Mouse (Mus musculus) left cerebral cortex, postnatal 10 days (tissue): Measurements from ENCODE around the gene Fkbp8. TPM values are rescaled to one million over a fixed set of nuclear protein-coding genes. Genes with fewer than 3 reads are reported as not detected.
"Not testable (repeated sequence)": the region's sequence is repeated elsewhere in the genome, so short reads cannot be mapped to it uniquely, and the experiment has no call there.

Source experiments
- DNase-seq, 2 experiments: peaks; one replicate each; pipeline ENCODE4 v3.0.0; 2021 to 2022; ENCODE audit warnings: low spot score in 2 of 2, mixed read lengths in 1 of 2; ENCODE audit errors: extremely low spot score in 1 of 2
- intact Hi-C: fragments of 180-260 bp; cut with DNase I; formaldehyde crosslinking; loops from one replicate; pipeline ENCODE4 v1.15.1; 2025
- total RNA-seq, 2 experiments: library from RNA; stranded (reverse); gene quantifications; 2 replicates each; pipeline ENCODE4 v1.2.3; 2021

Gene Fkbp8
- total RNA-seq, 2 experiments from 2014 or later: 361 to 375 TPM

- intact Hi-C loops: loop anchor here (5.0 kb wide), 1 partner anchor 83 kb away; no protein-coding TSS in a partner anchor
- DNase-seq: no peak
Observed at GRCm38 (mm10) chr8:70500386-70501301, 26.9 kb upstream of the Fkbp8 start.

- intact Hi-C loops: loop anchor here (5.0 kb wide), 1 partner anchor 85 kb away; no protein-coding TSS in a partner anchor
- DNase-seq: no peak
Observed at GRCm38 (mm10) chr8:70501820-70502529, 25.5 kb upstream of the Fkbp8 start.

GRCm38 (mm10) chr8:70502540-70502939 lies 25.0 kb upstream of the Fkbp8 start:
- intact Hi-C loops: loop anchor here (5.0 kb wide), 1 partner anchor 85 kb away; no protein-coding TSS in a partner anchor
- no peak for DNase-seq

GRCm38 (mm10) chr8:70503062-70503750 lies 24.3 kb upstream of the Fkbp8 start:
- intact Hi-C loops: loop anchor here (1.0 to 5.0 kb wide), 2 partner anchors 86 to 120 kb away; no protein-coding TSS in a partner anchor
- DNase-seq: peak in 1 of 2 experiments; percentile 64

GRCm38 (mm10) chr8:70504291-70504716 lies 23.2 kb upstream of the Fkbp8 start:
- intact Hi-C loops: loop anchor here (2.0 to 5.0 kb wide), 2 partner anchors 87 to 162 kb away; no protein-coding TSS in a partner anchor
- peak; percentile 63 to 81 for DNase-seq

- DNase-seq: peak; percentile 69 to 81
- intact Hi-C loops: loop anchor here (2.0 to 5.0 kb wide), 2 partner anchors 88 to 162 kb away; no protein-coding TSS in a partner anchor
Observed at GRCm38 (mm10) chr8:70504851-70505250, 22.7 kb upstream of the Fkbp8 start.

- DNase-seq: no peak
- intact Hi-C loops: loop anchor here (2.0 kb wide), 1 partner anchor 163 kb away; no protein-coding TSS in a partner anchor
Observed at GRCm38 (mm10) chr8:70505698-70506327, 21.7 kb upstream of the Fkbp8 start.

GRCm38 (mm10) chr8:70506328-70507026 lies 21.0 kb upstream of the Fkbp8 start, which contains the start of gene Rex1bd:
Gene Rex1bd (minus strand): TSS chr8:70506752.
- intact Hi-C loops: no loop called here
- peak; percentile 89 to 97 for DNase-seq

- intact Hi-C loops: no loop called here
Observed at GRCm38 (mm10) chr8:70507027-70507393, 20.5 kb upstream of the Fkbp8 start.

GRCm38 (mm10) chr8:70509281-70509952 lies 18.1 kb upstream of the Fkbp8 start:
- intact Hi-C loops: no loop called here
- peak in 1 of 2 experiments; percentile 26 for DNase-seq

More at GRCm38 (mm10) chr8:70507027-70507393, 20.5 kb upstream of the Fkbp8 start:
- DNase-seq: no peak

- DNase-seq: peak; percentile 96 to 98
- intact Hi-C loops: no loop called here
Observed at GRCm38 (mm10) chr8:70510228-70510915, 17.2 kb upstream of the Fkbp8 start, which contains the start of gene Uba52. Gene Uba52 (minus strand): TSS chr8:70510801.

- intact Hi-C loops, DNase-seq: not testable (repeated sequence)
Observed at GRCm38 (mm10) chr8:70511174-70511573, 16.4 kb upstream of the Fkbp8 start.

- intact Hi-C loops: no loop called here
- DNase-seq: no peak
Observed at GRCm38 (mm10) chr8:70511770-70512169, 15.8 kb upstream of the Fkbp8 start.

- intact Hi-C loops: no loop called here
- DNase-seq: no peak
Observed at GRCm38 (mm10) chr8:70512253-70512903, 15.1 kb upstream of the Fkbp8 start.

GRCm38 (mm10) chr8:70513441-70513840 lies 14.1 kb upstream of the Fkbp8 start:
- intact Hi-C loops: no loop called here
- peak in 1 of 2 experiments; percentile 55 for DNase-seq
